In the genomic region with DNA sequence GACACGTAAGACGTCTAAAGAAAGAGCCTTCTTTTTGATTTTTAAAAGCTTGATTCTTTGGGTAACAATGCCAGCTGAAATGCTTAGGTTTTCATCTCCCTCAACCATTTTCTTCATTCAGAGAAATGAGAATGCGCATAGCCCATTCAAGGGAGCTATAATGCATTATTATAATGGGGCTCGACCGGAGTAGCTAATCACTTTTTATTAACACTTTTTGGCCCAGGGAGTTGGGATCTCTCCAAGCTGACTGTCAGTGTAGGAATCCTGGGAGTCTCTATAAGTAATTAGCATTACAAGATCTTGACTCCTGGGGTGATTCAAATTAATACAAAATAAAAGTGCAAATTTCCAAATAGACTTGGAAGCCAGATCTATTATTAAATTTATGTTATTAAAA, we compare ENCODE assay signal across 22 mouse cellular contexts. TPM values are rescaled to one million over a fixed set of nuclear protein-coding genes. Genes with fewer than 3 reads are reported as not detected.
DNase-seq lines count a peak whose midpoint lies in the region; ATAC-seq lines count a peak whose summit lies in the region.
"Had no signal": no experiment of that assay in that cellular context is flagged by ENCODE, and none has a peak within 500 bp of the region (broad histone marks: within the 10 kb centered on the region; RNA-seq: fewer than 3 reads in every experiment).

No protein-coding gene starts in this region.

- no peak overlapping the region for H3K9ac ChIP-seq in hindbrain, embryonic 13.5 days
- H3K9ac ChIP-seq in hindbrain, embryonic 12.5 days, result no peak overlapping the region
- no peak overlapping the region for H3K9ac ChIP-seq in midbrain, embryonic 13.5 days (replicated peaks)
- H3K9ac ChIP-seq in midbrain, embryonic 11.5 days (ENCODE audit: low read length), result no peak overlapping the region
- H3K9ac ChIP-seq in forebrain, embryonic 16.5 days (replicated peaks; ENCODE audit: low read depth, low read length), result no peak overlapping the region
- no peak overlapping the region for H3K9ac ChIP-seq in neural tube, embryonic 15.5 days (replicated peaks)
- H3K9ac ChIP-seq: embryonic facial prominence, embryonic 12.5 days; heart, embryonic 12.5 days; limb, embryonic 12.5 days; liver, embryonic 15.5 days; lung, embryonic 14.5 days; neural tube, embryonic 12.5 days had no signal

- H3K4me3 ChIP-seq in hindbrain, embryonic 13.5 days, result no peak overlapping the region
- H3K4me3 ChIP-seq in hindbrain, embryonic 12.5 days, result no peak overlapping the region
- no peak overlapping the region for H3K4me3 ChIP-seq in midbrain, embryonic 13.5 days (replicated peaks)
- no peak overlapping the region for H3K4me3 ChIP-seq in midbrain, embryonic 11.5 days (ENCODE audit: low read depth, low read length)
- H3K4me3 ChIP-seq in forebrain, embryonic 16.5 days (replicated peaks; ENCODE audit: low read length), result no peak overlapping the region
- no peak overlapping the region for H3K4me3 ChIP-seq in neural tube, embryonic 15.5 days (replicated peaks)
- H3K4me3 ChIP-seq: embryonic facial prominence, embryonic 12.5 days; heart, adult 2 months; heart, embryonic 12.5 days; left cerebral cortex, adult 2 months; limb, embryonic 12.5 days; liver, embryonic 15.5 days; neural tube, embryonic 12.5 days had no signal

- H3K27me3 ChIP-seq in hindbrain, embryonic 13.5 days, result no peaks in the 10 kb centered on the region
- no peaks in the 10 kb centered on the region for H3K27me3 ChIP-seq in hindbrain, embryonic 12.5 days
- H3K27me3 ChIP-seq in midbrain, embryonic 13.5 days, result no peaks in the 10 kb centered on the region
- H3K27me3 ChIP-seq in midbrain, embryonic 11.5 days (ENCODE audit: control insufficient read depth, insufficient read depth, low read length), result no peaks in the 10 kb centered on the region
- H3K27me3 ChIP-seq in forebrain, embryonic 16.5 days (replicated peaks; ENCODE audit: control insufficient read depth, insufficient read depth, low read length), result no peaks in the 10 kb centered on the region
- H3K27me3 ChIP-seq in neural tube, embryonic 15.5 days (replicated peaks), result no peaks in the 10 kb centered on the region
- H3K27me3 ChIP-seq: embryonic facial prominence, embryonic 12.5 days; heart, embryonic 12.5 days; limb, embryonic 12.5 days; liver, embryonic 15.5 days; neural tube, embryonic 12.5 days had no signal

- H3K27ac ChIP-seq in hindbrain, embryonic 13.5 days, result peak overlapping the region; percentile 78
- H3K27ac ChIP-seq in hindbrain, embryonic 12.5 days, result no peak overlapping the region
- H3K27ac ChIP-seq in midbrain, embryonic 13.5 days, result no peak overlapping the region
- H3K27ac ChIP-seq in midbrain, embryonic 11.5 days (ENCODE audit: low read depth, low read length), result no peak overlapping the region
- no peak overlapping the region for H3K27ac ChIP-seq in forebrain, embryonic 16.5 days (ENCODE audit: low read length)
- H3K27ac ChIP-seq in neural tube, embryonic 15.5 days (replicated peaks), result peak overlapping the region; percentile 60; the same call in 1 of the 2 replicates
- H3K27ac ChIP-seq: embryonic facial prominence, embryonic 12.5 days; heart, adult 2 months; left cerebral cortex, adult 2 months; limb, embryonic 12.5 days; liver, embryonic 15.5 days; neural tube, embryonic 12.5 days had no signal

- peaks cover 47% of the 10 kb centered on the region for H3K4me1 ChIP-seq in hindbrain, embryonic 13.5 days (replicated peaks)
- H3K4me1 ChIP-seq in hindbrain, embryonic 12.5 days, result peaks cover 3% of the 10 kb centered on the region
- peaks cover 32% of the 10 kb centered on the region for H3K4me1 ChIP-seq in midbrain, embryonic 13.5 days (replicated peaks)
- H3K4me1 ChIP-seq in midbrain, embryonic 11.5 days (ENCODE audit: control insufficient read depth, insufficient read depth, low read length), result no peaks in the 10 kb centered on the region
- H3K4me1 ChIP-seq in forebrain, embryonic 16.5 days (replicated peaks; ENCODE audit: control insufficient read depth, insufficient read depth, low read length), result peaks cover 24% of the 10 kb centered on the region
- peaks cover 40% of the 10 kb centered on the region for H3K4me1 ChIP-seq in neural tube, embryonic 15.5 days
- H3K4me1 ChIP-seq: embryonic facial prominence, embryonic 12.5 days; heart, embryonic 12.5 days; liver, embryonic 15.5 days had no signal

- H3K36me3 ChIP-seq in hindbrain, embryonic 13.5 days, result no peaks in the 10 kb centered on the region
- H3K36me3 ChIP-seq in hindbrain, embryonic 12.5 days, result no peaks in the 10 kb centered on the region
- no peaks in the 10 kb centered on the region for H3K36me3 ChIP-seq in midbrain, embryonic 13.5 days
- H3K36me3 ChIP-seq in midbrain, embryonic 11.5 days (ENCODE audit: control insufficient read depth, insufficient read depth, low read length), result no peaks in the 10 kb centered on the region
- H3K36me3 ChIP-seq in forebrain, embryonic 16.5 days (ENCODE audit: control insufficient read depth, insufficient read depth), result no peaks in the 10 kb centered on the region
- no peaks in the 10 kb centered on the region for H3K36me3 ChIP-seq in neural tube, embryonic 15.5 days
- H3K36me3 ChIP-seq: embryonic facial prominence, embryonic 12.5 days; heart, embryonic 12.5 days; limb, embryonic 12.5 days; liver, embryonic 15.5 days; neural tube, embryonic 12.5 days had no signal

- 60% methylated on average over 5 of the region's 5 CpGs for WGBS in hindbrain, embryonic 13.5 days
- 82% methylated on average over 5 of the region's 5 CpGs for WGBS in hindbrain, embryonic 12.5 days
- WGBS in midbrain, embryonic 13.5 days, result 43% methylated on average over 5 of the region's 5 CpGs
- 79% methylated on average over 5 of the region's 5 CpGs for WGBS in midbrain, embryonic 11.5 days
- WGBS in forebrain, embryonic 16.5 days, result 19% methylated on average over 5 of the region's 5 CpGs
- 47% methylated on average over 5 of the region's 5 CpGs for WGBS in neural tube, embryonic 15.5 days

- no peak for DNase-seq in midbrain, embryonic 11.5 days (ENCODE audit: low spot score, missing footprints)
- no peak for DNase-seq in right cerebral cortex, postnatal 10 days (ENCODE audit: low spot score in 2 of 2)
- DNase-seq: cerebellum, adult 11-12 months; cerebellum, adult 9-11 months; embryo, embryonic 11 days; heart, adult 2 months; heart, postnatal 4 days; kidney, adult 9 months; lung, embryonic 14.5 days; lung, postnatal 14 days had no signal

- H3K4me2 ChIP-seq in hindbrain, embryonic 13.5 days, result no peak overlapping the region
- H3K4me2 ChIP-seq in hindbrain, embryonic 12.5 days (replicated peaks), result no peak overlapping the region
- no peak overlapping the region for H3K4me2 ChIP-seq in midbrain, embryonic 13.5 days (replicated peaks)
- H3K4me2 ChIP-seq in midbrain, embryonic 11.5 days, result no peak overlapping the region
- H3K4me2 ChIP-seq in forebrain, embryonic 16.5 days (ENCODE audit: low read length), result no peak overlapping the region
- no peak overlapping the region for H3K4me2 ChIP-seq in neural tube, embryonic 15.5 days
- H3K4me2 ChIP-seq: embryonic facial prominence, embryonic 12.5 days; heart, embryonic 12.5 days; limb, embryonic 12.5 days; liver, embryonic 15.5 days; lung, embryonic 14.5 days; neural tube, embryonic 12.5 days had no signal

- no peaks in the 10 kb centered on the region for H3K9me3 ChIP-seq in hindbrain, embryonic 13.5 days
- no peaks in the 10 kb centered on the region for H3K9me3 ChIP-seq in hindbrain, embryonic 12.5 days (replicated peaks)
- no peaks in the 10 kb centered on the region for H3K9me3 ChIP-seq in midbrain, embryonic 13.5 days
- H3K9me3 ChIP-seq in midbrain, embryonic 11.5 days (ENCODE audit: control insufficient read depth, low read length), result no peaks in the 10 kb centered on the region
- no peaks in the 10 kb centered on the region for H3K9me3 ChIP-seq in forebrain, embryonic 16.5 days (ENCODE audit: control insufficient read depth, low read length)
- no peaks in the 10 kb centered on the region for H3K9me3 ChIP-seq in neural tube, embryonic 15.5 days (replicated peaks)
- H3K9me3 ChIP-seq: embryonic facial prominence, embryonic 12.5 days; limb, embryonic 12.5 days; liver, embryonic 15.5 days; neural tube, embryonic 12.5 days had no signal

- no peak for ATAC-seq in hindbrain, embryonic 13.5 days (ENCODE audit: low FRiP score)
- ATAC-seq in hindbrain, embryonic 12.5 days (ENCODE audit: low FRiP score), result no peak
- ATAC-seq in midbrain, embryonic 13.5 days, result peak; percentile 53; the same call in 1 of the 2 replicates
- ATAC-seq in midbrain, embryonic 11.5 days (ENCODE audit: low FRiP score), result no peak
- ATAC-seq in forebrain, embryonic 16.5 days, result 0 out of 2 replicates have a peak, but pooled peaks have one; percentile 30
- ATAC-seq in neural tube, embryonic 15.5 days (ENCODE audit: low FRiP score), result peak; percentile 53; the same call in 1 of the 2 replicates
- ATAC-seq: CD4-positive, CD25-positive, alpha-beta regulatory T cell, adult 4 months had no signal

RNA-seq across cellular contexts. Expression of a gene that starts 40.8 kb away (rescaled TPM):
- polyA plus RNA-seq in hindbrain, embryonic 13.5 days (2015; fragmentation: Nextera tagmentation; extraction: Ambion mirVana), result 11.9 TPM in 2 replicates
- polyA plus RNA-seq in hindbrain, embryonic 12.5 days (2016; fragmentation: Nextera tagmentation; extraction: Ambion mirVana), result 14.9 and 15.8 TPM in 2 replicates
- 11.4 and 12.2 TPM in 2 replicates for polyA plus RNA-seq in midbrain, embryonic 13.5 days (2015; fragmentation: Nextera tagmentation; extraction: Ambion mirVana)
- polyA plus RNA-seq in midbrain, embryonic 11.5 days (2014; fragmentation: Nextera tagmentation; extraction: Ambion mirVana), result 9.7 and 11.1 TPM in 2 replicates
- polyA plus RNA-seq in forebrain, embryonic 16.5 days (2015; fragmentation: Nextera tagmentation; extraction: Ambion mirVana), result 12.2 and 14.1 TPM in 2 replicates
- 9.7 and 12.2 TPM in 2 replicates for polyA plus RNA-seq in neural tube, embryonic 15.5 days (2015; fragmentation: Nextera tagmentation; extraction: Ambion mirVana)

RNA-seq across cellular contexts. Expression of a gene that starts 57.6 kb away (rescaled TPM):
- polyA plus RNA-seq in hindbrain, embryonic 13.5 days (2015; fragmentation: Nextera tagmentation; extraction: Ambion mirVana), result 43.4 and 49.5 TPM in 2 replicates
- 29.2 and 29.4 TPM in 2 replicates for polyA plus RNA-seq in hindbrain, embryonic 12.5 days (2016; fragmentation: Nextera tagmentation; extraction: Ambion mirVana)
- 47.7 and 50.2 TPM in 2 replicates for polyA plus RNA-seq in midbrain, embryonic 13.5 days (2015; fragmentation: Nextera tagmentation; extraction: Ambion mirVana)
- 16.9 and 17.8 TPM in 2 replicates for polyA plus RNA-seq in midbrain, embryonic 11.5 days (2014; fragmentation: Nextera tagmentation; extraction: Ambion mirVana)
- polyA plus RNA-seq in forebrain, embryonic 16.5 days (2015; fragmentation: Nextera tagmentation; extraction: Ambion mirVana), result 46.3 and 47.4 TPM in 2 replicates
- 41.3 and 49.3 TPM in 2 replicates for polyA plus RNA-seq in neural tube, embryonic 15.5 days (2015; fragmentation: Nextera tagmentation; extraction: Ambion mirVana)

Comparison
In these comparisons a context has a peak if more than half of its experiments do, and no peak if none do; other contexts are left out.
1. ATAC-seq: peak in midbrain, embryonic 13.5 days (single experiment), forebrain, embryonic 16.5 days (single experiment) and neural tube, embryonic 15.5 days (single experiment); none in hindbrain, embryonic 13.5 days (single experiment), hindbrain, embryonic 12.5 days (single experiment) and midbrain, embryonic 11.5 days (single experiment).
2. H3K27ac ChIP-seq: peak in hindbrain, embryonic 13.5 days (single experiment) and neural tube, embryonic 15.5 days (single experiment); none in hindbrain, embryonic 12.5 days (single experiment), midbrain, embryonic 13.5 days (single experiment), midbrain, embryonic 11.5 days (single experiment) and forebrain, embryonic 16.5 days (single experiment).